Mouse (Mus musculus): ENCODE data around the gene Pycr1.

GRCm38 (mm10) chr11:120622805-120623204 is 20.8 kb downstream of the Pycr1 start:
- TF ChIP-seq CTCF (IDR thresholded peaks at IDR 0.05; ENCODE audit: low read depth): no peak
- no peak for TF ChIP-seq EP300 (IDR thresholded peaks at IDR 0.05; ENCODE audit: low read depth)

Measured in heart, postnatal 0 days (tissue).